ENCODE assay signal across 8 mouse cellular contexts in genomic region chr7:82869231-82870147, GRCm38 (mm10). TPM values are rescaled to one million over a fixed set of nuclear protein-coding genes. Genes with fewer than 3 reads are reported as not detected.
DNase-seq lines count a peak whose midpoint lies in the region; ATAC-seq and TF ChIP-seq lines count a peak whose summit lies in the region.

No protein-coding gene starts in this region.

- peaks cover 22% of the 10 kb centered on the region for H3K4me1 ChIP-seq in intestine, embryonic 15.5 days (replicated peaks)
- peaks cover 18% of the 10 kb centered on the region for H3K4me1 ChIP-seq in small intestine, adult 2 months (ENCODE audit: control insufficient read depth, insufficient read depth, insufficient read length, low read length)

- no peak overlapping the region for H3K27ac ChIP-seq in intestine, embryonic 15.5 days
- no peak overlapping the region for H3K27ac ChIP-seq in small intestine, adult 2 months (ENCODE audit: insufficient read depth, low read depth, low read length)

- peak overlapping the region; percentile 96 for H3K4me2 ChIP-seq in intestine, embryonic 15.5 days (replicated peaks)

- H3K27me3 ChIP-seq in intestine, embryonic 15.5 days (replicated peaks), result no peaks in the 10 kb centered on the region
- no peaks in the 10 kb centered on the region for H3K27me3 ChIP-seq in small intestine, adult 2 months (ENCODE audit: control insufficient read depth, insufficient read depth, low read length)

- peak overlapping the region; percentile 74 for H3K4me3 ChIP-seq in intestine, embryonic 15.5 days (replicated peaks)
- H3K4me3 ChIP-seq in small intestine, adult 2 months (ENCODE audit: low read depth, low read length), result peak overlapping the region; percentile 95

- H3K36me3 ChIP-seq in intestine, embryonic 15.5 days, result no peaks in the 10 kb centered on the region
- H3K36me3 ChIP-seq in small intestine, adult 2 months (ENCODE audit: control insufficient read depth, insufficient read depth, low read length), result no peaks in the 10 kb centered on the region

- intact Hi-C loops in left cerebral cortex, postnatal 10 days (cut with DNase I), result loop anchor here (2.0 to 5.0 kb wide), 4 partner anchors 188 to 681 kb away; no protein-coding TSS in a partner anchor

- TF ChIP-seq CTCF in small intestine, adult 2 months (IDR thresholded peaks at IDR 0.05; ENCODE audit: extremely low read depth, insufficient read length, insufficient replicate concordance, low read depth, low read length), result no peak

- no peaks in the 10 kb centered on the region for H3K9me3 ChIP-seq in intestine, embryonic 15.5 days

- ATAC-seq in intestine, embryonic 15.5 days, result no peak

- TF ChIP-seq POLR2A in small intestine, adult 2 months (IDR thresholded peaks at IDR 0.05; ENCODE audit: low read depth, low read length), result no peak

- 12% methylated on average over 56 of the region's 56 CpGs for WGBS in intestine, embryonic 15.5 days
- WGBS in small intestine, adult 2 months, result 62% methylated on average over 56 of the region's 56 CpGs

- peak; percentile 56 to 80 for DNase-seq in adrenal gland, adult (ENCODE audit: inconsistent age in 2 of 2, low spot score in 1 of 2)
- peak; percentile 63 to 66 for DNase-seq in cerebellum, postnatal 25 days
- peak; percentile 53 for DNase-seq in gastrocnemius, postnatal 10 days
- DNase-seq in left cerebral cortex, postnatal 10 days (ENCODE audit: extremely low spot score in 1 of 2, low spot score in 2 of 2), result peak; percentile 34 to 74
- DNase-seq in lung, postnatal 4 days, result peak; percentile 44 to 68
- no peak for DNase-seq in adipocyte (ENCODE audit: low spot score)

- H3K9ac ChIP-seq in intestine, embryonic 15.5 days, result peak overlapping the region; percentile 80

RNA-seq across cellular contexts. Expression of gene Mex3b, which starts 2.4 kb away (rescaled TPM):
- total RNA-seq in gastrocnemius, postnatal 10 days (2021), result 1 to 10 TPM; 6.2 to 9.7 TPM
- polyA plus RNA-seq in intestine, embryonic 15.5 days (2015; fragmentation: Nextera tagmentation; extraction: Ambion mirVana), result 7.8 and 9.0 TPM in 2 replicates
- total RNA-seq in left cerebral cortex, postnatal 10 days (2021), result 10 to 100 TPM; 30.2 to 32.4 TPM
- 3.1 and 6.3 TPM in 2 replicates for polyA plus RNA-seq in small intestine, adult 2 months (2012; rRNA removed)
